Mouse (Mus musculus): ENCODE data around the gene Mov10l1.

The Mov10l1 gene

GRCm38 (mm10) chr15:88982534-88983079 is at the start of gene Mov10l1:
TSS of gene Mov10l1 (plus strand) at chr15:88982909.
- TF ChIP-seq GATA4 (IDR thresholded peaks at IDR 0.05; ENCODE audit: insufficient replicate concordance, low read length), result no peak

GRCm38 (mm10) chr15:88934141-88934540 is 48.6 kb upstream of the Mov10l1 start:
- no peak for TF ChIP-seq GATA4 (IDR thresholded peaks at IDR 0.05; ENCODE audit: insufficient replicate concordance, low read length)

GRCm38 (mm10) chr15:88936619-88937290 is 46.0 kb upstream of the Mov10l1 start:
- no peak for TF ChIP-seq GATA4 (IDR thresholded peaks at IDR 0.05; ENCODE audit: insufficient replicate concordance, low read length)

- no peak for TF ChIP-seq GATA4 (IDR thresholded peaks at IDR 0.05; ENCODE audit: insufficient replicate concordance, low read length)
Observed at GRCm38 (mm10) chr15:88937291-88937650, 45.4 kb upstream of the Mov10l1 start.

- TF ChIP-seq GATA4 (IDR thresholded peaks at IDR 0.05; ENCODE audit: insufficient replicate concordance, low read length), result no peak
Observed at GRCm38 (mm10) chr15:88942783-88943182, 39.9 kb upstream of the Mov10l1 start.

- TF ChIP-seq GATA4 (IDR thresholded peaks at IDR 0.05; ENCODE audit: insufficient replicate concordance, low read length), result no peak
Observed at GRCm38 (mm10) chr15:88943896-88944551, 38.7 kb upstream of the Mov10l1 start.

- no peak for TF ChIP-seq GATA4 (IDR thresholded peaks at IDR 0.05; ENCODE audit: insufficient replicate concordance, low read length)
Observed at GRCm38 (mm10) chr15:88946851-88947250, 35.9 kb upstream of the Mov10l1 start.

GRCm38 (mm10) chr15:88951246-88951645 is 31.5 kb upstream of the Mov10l1 start:
- TF ChIP-seq GATA4 (IDR thresholded peaks at IDR 0.05; ENCODE audit: insufficient replicate concordance, low read length), result no peak

GRCm38 (mm10) chr15:88954368-88955072 is 28.2 kb upstream of the Mov10l1 start, which contains the start of gene Ttll8:
TSS of gene Ttll8 (minus strand) at chr15:88954418.
- TF ChIP-seq GATA4 (IDR thresholded peaks at IDR 0.05; ENCODE audit: insufficient replicate concordance, low read length), result no peak

- TF ChIP-seq GATA4 (IDR thresholded peaks at IDR 0.05; ENCODE audit: insufficient replicate concordance, low read length), result no peak
Observed at GRCm38 (mm10) chr15:88955342-88955741, 27.4 kb upstream of the Mov10l1 start.

- TF ChIP-seq GATA4 (IDR thresholded peaks at IDR 0.05; ENCODE audit: insufficient replicate concordance, low read length), result no peak
Observed at GRCm38 (mm10) chr15:88957522-88957921, 25.2 kb upstream of the Mov10l1 start.

- no peak for TF ChIP-seq GATA4 (IDR thresholded peaks at IDR 0.05; ENCODE audit: insufficient replicate concordance, low read length)
Observed at GRCm38 (mm10) chr15:88964070-88964578, 18.6 kb upstream of the Mov10l1 start.

- TF ChIP-seq GATA4 (IDR thresholded peaks at IDR 0.05; ENCODE audit: insufficient replicate concordance, low read length), result no peak
Observed at GRCm38 (mm10) chr15:88972300-88972699, 10.4 kb upstream of the Mov10l1 start.

GRCm38 (mm10) chr15:88978281-88979137 is 4.2 kb upstream of the Mov10l1 start, which contains the start of gene Mlc1:
TSS of gene Mlc1 (minus strand) at chr15:88979007.
- no peak for TF ChIP-seq GATA4 (IDR thresholded peaks at IDR 0.05; ENCODE audit: insufficient replicate concordance, low read length)

- TF ChIP-seq GATA4 (IDR thresholded peaks at IDR 0.05; ENCODE audit: insufficient replicate concordance, low read length), result no peak
Observed at GRCm38 (mm10) chr15:88979138-88979446, 3.6 kb upstream of the Mov10l1 start.
